Mouse (Mus musculus) neural tube, embryonic 14.5 days (tissue): ENCODE measurements around the gene Mllt3. TPM values are rescaled to one million over a fixed set of nuclear protein-coding genes. Genes with fewer than 3 reads are reported as not detected.
"Not testable (repeated sequence)": the region's sequence is repeated elsewhere in the genome, so short reads cannot be mapped to it uniquely, and the experiment has no call there.

Experiments
- ATAC-seq: fragments of 200-750 bp; cut with Nextera tagmentation; 2 replicates; pipeline ENCODE4 v1.8.0; 2017; ENCODE audit warnings: low read depth, mild to moderate bottlenecking, moderate TSS enrichment, moderate library complexity
- H3K27ac ChIP-seq: fragments of 300-500 bp; sonication (generic); 2 replicates; pipeline ENCODE4 v1.5.1; 2014; ENCODE audit warnings: low read depth, mild to moderate bottlenecking, control low read depth, low read length, moderate library complexity, mixed read lengths
- H3K27me3 ChIP-seq: fragments of 300-500 bp; sonication (generic); 2 replicates; pipeline ENCODE4 v1.6.1; 2014; ENCODE audit warnings: low read length; ENCODE audit not compliant: control insufficient read depth, insufficient read depth
- H3K36me3 ChIP-seq: fragments of 300-500 bp; sonication (generic); 2 replicates; pipeline ENCODE4 v1.6.1; 2014; ENCODE audit warnings: low read length, mixed read lengths; ENCODE audit not compliant: control insufficient read depth, insufficient read depth
- H3K4me1 ChIP-seq: fragments of 300-500 bp; sonication (generic); 2 replicates; pipeline ENCODE4 v1.6.1; 2014; ENCODE audit warnings: low read length; ENCODE audit not compliant: control insufficient read depth, insufficient read depth
- H3K4me2 ChIP-seq: fragments of 300-500 bp; sonication (generic); 2 replicates; pipeline ENCODE4 v1.6.1; 2014; ENCODE audit warnings: mild to moderate bottlenecking, low read depth, low read length, control low read depth
- H3K4me3 ChIP-seq: fragments of 300-500 bp; sonication (generic); 2 replicates; pipeline ENCODE4 v1.5.1; 2014; ENCODE audit warnings: low read depth, low read length, control low read depth, mixed read lengths
- H3K9ac ChIP-seq: fragments of 300-500 bp; sonication (generic); replicated peaks from 2 replicates; pipeline ENCODE4 v1.6.1; 2014; ENCODE audit warnings: low read depth, mild to moderate bottlenecking, control low read depth, low read length, mixed read lengths
- H3K9me3 ChIP-seq: fragments of 300-500 bp; sonication (generic); 2 replicates; pipeline ENCODE4 v1.6.1; 2016; ENCODE audit warnings: low read length; ENCODE audit not compliant: control insufficient read depth
- WGBS: fragments of 180-500 bp; shearing (Covaris S2); extraction: QIAGEN DNeasy Blood & Tissue Kit; methylation state at CpG from one replicate; pipeline ENCODE4 v1.1.7; 2014; 5-methylcytosine and 5-hydroxymethylcytosine counted together
- polyA plus RNA-seq: library from polyadenylated mRNA; unstranded; fragments of >200 nt; fragmentation: Nextera tagmentation; extraction: Ambion mirVana; gene quantifications from 2 replicates; pipeline ENCODE4 v1.2.1, GENCODE M21; 2014

Gene Mllt3
- polyA plus RNA-seq, 1 experiment from 2014 or later = 79.4 TPM

DNA sequence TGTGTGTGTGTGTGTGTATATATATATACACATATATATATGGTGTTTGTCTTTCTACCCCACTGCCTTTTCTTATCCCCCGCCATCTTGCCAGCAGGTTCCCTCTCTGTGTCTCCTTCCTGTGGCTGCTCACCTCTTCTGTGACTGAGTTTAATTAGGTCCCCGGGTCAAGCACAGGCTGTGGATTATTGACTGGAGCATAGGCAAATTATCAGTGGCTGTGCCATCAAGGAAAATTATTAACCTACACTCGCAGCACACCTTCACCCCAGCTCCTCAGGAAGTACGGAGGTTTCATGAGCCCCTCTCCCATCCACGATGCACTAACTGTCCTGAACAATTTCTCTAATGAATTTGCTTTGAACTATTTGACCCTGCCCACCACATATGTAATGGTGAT is 41.5 kb downstream of the Mllt3 start:
- H3K9ac ChIP-seq = no peak overlapping the region
- ATAC-seq = no peak
- H3K36me3 ChIP-seq = no peaks in the 10 kb centered on the region
- no peak overlapping the region for H3K27ac ChIP-seq
- no peaks in the 10 kb centered on the region for H3K27me3 ChIP-seq
- WGBS = 84% methylated on average over 5 of the region's 5 CpGs
- no peaks in the 10 kb centered on the region for H3K4me1 ChIP-seq
- no peaks in the 10 kb centered on the region for H3K9me3 ChIP-seq
- no peak overlapping the region for H3K4me2 ChIP-seq
- no peak overlapping the region for H3K4me3 ChIP-seq

DNA sequence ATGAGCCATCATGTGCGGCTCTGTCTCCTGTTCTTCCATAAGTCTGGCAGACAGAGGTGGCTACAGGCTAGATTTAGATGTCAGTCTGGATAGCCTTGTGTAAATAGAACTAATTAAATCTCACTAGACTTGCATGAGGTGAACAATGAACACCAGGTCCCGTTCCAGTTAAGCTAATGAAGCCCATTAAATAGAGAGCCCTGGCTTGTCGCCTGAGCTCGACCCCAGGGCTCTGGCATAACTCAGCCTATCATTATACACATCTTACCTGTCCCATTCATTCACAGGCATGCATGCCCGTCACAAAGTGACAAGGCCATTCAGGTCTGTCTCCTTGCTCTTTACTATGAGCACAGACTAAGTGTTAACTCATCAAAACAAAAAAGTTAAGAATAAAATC is 42.2 kb downstream of the Mllt3 start:
- 63% methylated on average over 5 of the region's 5 CpGs for WGBS
- H3K36me3 ChIP-seq = no peaks in the 10 kb centered on the region
- no peak overlapping the region for H3K4me2 ChIP-seq
- no peaks in the 10 kb centered on the region for H3K27me3 ChIP-seq
- H3K4me1 ChIP-seq = no peaks in the 10 kb centered on the region
- H3K27ac ChIP-seq = no peak overlapping the region
- H3K9ac ChIP-seq = no peak overlapping the region
- no peak for ATAC-seq
- no peaks in the 10 kb centered on the region for H3K9me3 ChIP-seq
- H3K4me3 ChIP-seq = no peak overlapping the region

- H3K4me1 ChIP-seq = peaks cover 5% of the 10 kb centered on the region; the same call in 1 of the 2 replicates
- H3K9me3 ChIP-seq = no peaks in the 10 kb centered on the region
- no peaks in the 10 kb centered on the region for H3K36me3 ChIP-seq
- H3K27ac ChIP-seq = no peak overlapping the region
- WGBS = 48% methylated on average over 4 of the region's 4 CpGs
- H3K4me2 ChIP-seq = no peak overlapping the region
- no peaks in the 10 kb centered on the region for H3K27me3 ChIP-seq
- ATAC-seq = no peak
- H3K9ac ChIP-seq = no peak overlapping the region
- H3K4me3 ChIP-seq = no peak overlapping the region
Observed at GRCm38 (mm10) chr4:87985281-87985680, 47.9 kb downstream of the Mllt3 start.

- H3K27ac ChIP-seq = no peak overlapping the region
Observed at GRCm38 (mm10) chr4:87984589-87984988, 48.6 kb downstream of the Mllt3 start.

GRCm38 (mm10) chr4:87984091-87984490 is 49.1 kb downstream of the Mllt3 start:
- H3K36me3 ChIP-seq = no peaks in the 10 kb centered on the region
- H3K4me2 ChIP-seq = no peak overlapping the region
- H3K9ac ChIP-seq = no peak overlapping the region
- H3K4me3 ChIP-seq = no peak overlapping the region
- H3K4me1 ChIP-seq = peaks cover 5% of the 10 kb centered on the region; the same call in 1 of the 2 replicates
- WGBS = 72% methylated on average over 5 of the region's 5 CpGs
- H3K27me3 ChIP-seq = no peaks in the 10 kb centered on the region
- no peak overlapping the region for H3K27ac ChIP-seq
- H3K9me3 ChIP-seq = no peaks in the 10 kb centered on the region
- no peak for ATAC-seq

More at GRCm38 (mm10) chr4:87984589-87984988, 48.6 kb downstream of the Mllt3 start:
- H3K4me3 ChIP-seq = no peak overlapping the region
- no peak overlapping the region for H3K9ac ChIP-seq
- H3K4me2 ChIP-seq = no peak overlapping the region
- peaks cover 5% of the 10 kb centered on the region; the same call in 1 of the 2 replicates for H3K4me1 ChIP-seq
- H3K27me3 ChIP-seq = no peaks in the 10 kb centered on the region
- 39% methylated on average over 3 of the region's 3 CpGs for WGBS
- no peak for ATAC-seq
- no peaks in the 10 kb centered on the region for H3K36me3 ChIP-seq
- H3K9me3 ChIP-seq = no peaks in the 10 kb centered on the region

GRCm38 (mm10) chr4:87982578-87982977 is 50.6 kb downstream of the Mllt3 start:
- Histone ChIP-seq H3K9me3 (no peaks in the 10 kb centered on the region), H3K27me3 (no peaks in the 10 kb centered on the region), H3K9ac (no peak overlapping the region), H3K4me2 (no peak overlapping the region), H3K4me3 (no peak overlapping the region), H3K36me3 (no peaks in the 10 kb centered on the region), H3K4me1 (peaks cover 8% of the 10 kb centered on the region; the same call in 1 of the 2 replicates), H3K27ac (no peak overlapping the region)
- 87% methylated on average over 5 of the region's 5 CpGs for WGBS
- no peak for ATAC-seq

DNA sequence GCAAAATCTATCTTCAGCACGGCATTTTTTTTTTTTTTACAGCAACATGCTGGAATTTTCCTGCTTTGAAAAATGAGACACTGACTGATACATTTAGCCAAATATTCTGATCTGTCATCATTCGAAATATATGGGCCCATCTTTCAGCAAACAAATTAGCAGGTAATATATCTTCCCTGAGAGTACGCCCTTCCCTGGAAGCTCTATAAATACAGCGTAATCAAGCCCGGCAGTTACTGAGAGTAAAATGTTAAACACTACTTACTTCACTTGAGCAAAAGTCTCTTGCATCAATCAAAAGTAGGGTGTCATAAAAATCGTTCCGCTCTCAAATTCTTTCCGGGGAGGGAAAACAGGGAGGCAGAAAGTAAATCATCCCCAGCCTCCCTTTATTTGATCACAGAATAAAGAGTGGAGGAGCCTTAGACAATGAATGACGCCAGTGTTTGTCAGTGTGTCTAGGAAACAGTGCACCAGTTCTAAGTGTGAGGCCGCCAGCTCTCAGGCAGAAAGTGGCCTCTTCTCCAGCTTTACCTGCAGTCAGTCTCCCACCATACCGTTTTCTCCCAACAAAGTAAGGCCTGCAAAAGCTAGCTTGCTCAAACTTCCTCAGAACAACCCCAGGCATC is 55.2 kb downstream of the Mllt3 start:
- no peak overlapping the region for H3K4me3 ChIP-seq
- no peaks in the 10 kb centered on the region for H3K27me3 ChIP-seq
- no peak overlapping the region for H3K4me2 ChIP-seq
- 0 out of 2 replicates have a peak, but pooled peaks cover 3% of the 10 kb centered on the region for H3K4me1 ChIP-seq
- no peaks in the 10 kb centered on the region for H3K36me3 ChIP-seq
- no peak overlapping the region for H3K9ac ChIP-seq
- 41% methylated on average over 11 of the region's 11 CpGs for WGBS
- H3K9me3 ChIP-seq = no peaks in the 10 kb centered on the region
- no peak overlapping the region; the same call in 1 of the 2 replicates for H3K27ac ChIP-seq
- ATAC-seq = peak; percentile 41; the same call in 1 of the 2 replicates

- ATAC-seq = no peak
- H3K4me1 ChIP-seq = no peaks in the 10 kb centered on the region
- H3K27ac ChIP-seq = no peak overlapping the region
- no peak overlapping the region for H3K4me2 ChIP-seq
- H3K27me3 ChIP-seq = no peaks in the 10 kb centered on the region
- H3K9ac ChIP-seq = no peak overlapping the region
- no peaks in the 10 kb centered on the region for H3K36me3 ChIP-seq
- 90% methylated on average over 7 of the region's 7 CpGs for WGBS
- H3K4me3 ChIP-seq = no peak overlapping the region
- no peaks in the 10 kb centered on the region for H3K9me3 ChIP-seq
Observed at GRCm38 (mm10) chr4:87965836-87966235, 67.3 kb downstream of the Mllt3 start.

GRCm38 (mm10) chr4:87964890-87965289 is 68.3 kb downstream of the Mllt3 start:
- H3K4me3 ChIP-seq, H3K27ac ChIP-seq, H3K27me3 ChIP-seq, H3K9ac ChIP-seq, ATAC-seq, H3K9me3 ChIP-seq, H3K4me2 ChIP-seq, H3K36me3 ChIP-seq, H3K4me1 ChIP-seq: not testable (repeated sequence)
- 95% methylated on average over 1 of the region's 2 CpGs for WGBS
